Mouse (Mus musculus) C2C12 (cell line): ENCODE data around the gene Naa80. TPM values are rescaled to one million over a fixed set of nuclear protein-coding genes. Genes with fewer than 3 reads are reported as not detected.

Source experiments
- H3K27me3 ChIP-seq: one replicate; pipeline ENCODE4 v1.6.1; 2011; ENCODE audit not compliant: control insufficient read depth, insufficient read depth, insufficient read length
- H3K36me3 ChIP-seq: one replicate; pipeline ENCODE4 v1.6.1; 2011; ENCODE audit not compliant: control insufficient read depth, insufficient read depth
- H3K4me3 ChIP-seq: one replicate; pipeline ENCODE4 v1.5.1; 2011; ENCODE audit warnings: mild to moderate bottlenecking, control low read depth; ENCODE audit not compliant: poor library complexity, insufficient read depth, severe bottlenecking
- H3K79me2 ChIP-seq: one replicate; pipeline ENCODE4 v1.6.1; 2011; ENCODE audit not compliant: control insufficient read depth, insufficient read depth
- H3K79me3 ChIP-seq: one replicate; pipeline ENCODE4 v1.6.1; 2011; ENCODE audit warnings: low read depth, control low read depth
- H3ac ChIP-seq: one replicate; pipeline ENCODE3; 2011; ENCODE audit warnings: low read depth; ENCODE audit not compliant: control insufficient read depth, insufficient read length
- CEBPB ChIP-seq: IDR thresholded peaks from one replicate; pipeline ENCODE4 v1.6.1; 2011; ENCODE audit warnings: low read depth, mild to moderate bottlenecking, control low read depth, moderate library complexity
- CTCF ChIP-seq: IDR thresholded peaks from one replicate; pipeline ENCODE4 v1.5.1; 2011; ENCODE audit not compliant: control insufficient read depth, insufficient read depth, insufficient read length
- FOSL1 ChIP-seq: IDR thresholded peaks from one replicate; pipeline ENCODE4 v1.8.0; 2011; ENCODE audit warnings: mild to moderate bottlenecking, low read length; ENCODE audit not compliant: poor library complexity, insufficient read depth, severe bottlenecking
- MAX ChIP-seq: IDR thresholded peaks from one replicate; pipeline ENCODE4 v1.6.1; 2011; ENCODE audit warnings: mild to moderate bottlenecking, control low read depth
- MYOD1 ChIP-seq: IDR thresholded peaks from one replicate; pipeline ENCODE4 v1.6.1; 2011; ENCODE audit warnings: low read depth; ENCODE audit not compliant: control insufficient read depth, insufficient read length
- MYOG ChIP-seq: IDR thresholded peaks from one replicate; pipeline ENCODE4 v1.6.1; 2011; ENCODE audit not compliant: control insufficient read depth, insufficient read length; ENCODE audit errors: extremely low read depth
- USF1 ChIP-seq: IDR thresholded peaks from one replicate; pipeline ENCODE4 v1.6.1; 2011; ENCODE audit warnings: low read depth, mild to moderate bottlenecking, control low read depth, moderate library complexity
- polyA plus RNA-seq: library from polyadenylated mRNA; unstranded; fragments of >200 nt; fragmentation: generic; extraction: Trizol; gene quantifications from one replicate; pipeline ENCODE4 v1.2.1, GENCODE M21; 2012; ENCODE audit warnings: missing spikeins

The Naa80 gene
- polyA plus RNA-seq, 1 experiment = 8.2 TPM

GRCm38 (mm10) chr9:107539940-107540339, 38.7 kb upstream of the Naa80 start:
- H3K36me3 ChIP-seq = peaks cover 15% of the 10 kb centered on the region
- H3K4me3 ChIP-seq = no peak overlapping the region
- H3K27me3 ChIP-seq = no peaks in the 10 kb centered on the region
- H3K79me2 ChIP-seq = peaks cover 26% of the 10 kb centered on the region
- TF ChIP-seq MAX (no peak), MYOG (no peak), FOSL1 (no peak), CTCF (no peak), MYOD1 (no peak), USF1 (no peak), CEBPB (no peak)
- peaks cover 24% of the 10 kb centered on the region for H3K79me3 ChIP-seq
- H3ac ChIP-seq = no peak overlapping the region

- TF ChIP-seq MYOG (no peak), MAX (no peak), USF1 (no peak), CEBPB (no peak), CTCF (no peak), MYOD1 (no peak), FOSL1 (no peak)
- Histone ChIP-seq H3K27me3 (no peaks in the 10 kb centered on the region), H3K36me3 (peaks cover 15% of the 10 kb centered on the region), H3K4me3 (no peak overlapping the region), H3ac (no peak overlapping the region), H3K79me3 (peaks cover 19% of the 10 kb centered on the region), H3K79me2 (peaks cover 21% of the 10 kb centered on the region)
Measured at GRCm38 (mm10) chr9:107540420-107540819, 38.3 kb upstream of the Naa80 start.

- no peak for TF ChIP-seq MYOD1
- TF ChIP-seq FOSL1 = no peak
- TF ChIP-seq CTCF = no peak
- no peak for TF ChIP-seq USF1
- TF ChIP-seq MAX = no peak
- TF ChIP-seq MYOG = no peak
- TF ChIP-seq CEBPB = no peak
- peaks cover 13% of the 10 kb centered on the region for H3K79me3 ChIP-seq
- H3K79me2 ChIP-seq = peaks cover 16% of the 10 kb centered on the region
- no peaks in the 10 kb centered on the region for H3K27me3 ChIP-seq
- no peak overlapping the region for H3K4me3 ChIP-seq
- H3ac ChIP-seq = no peak overlapping the region
- H3K36me3 ChIP-seq = peaks cover 15% of the 10 kb centered on the region
Measured at GRCm38 (mm10) chr9:107541005-107541404, 37.7 kb upstream of the Naa80 start.

- Histone ChIP-seq H3K27me3 (no peaks in the 10 kb centered on the region), H3K79me2 (peaks cover 9% of the 10 kb centered on the region), H3K79me3 (peaks cover 7% of the 10 kb centered on the region), H3K36me3 (peaks cover 15% of the 10 kb centered on the region), H3ac (peak within 1 kb of the TSS; percentile 43), H3K4me3 (peak within 1 kb of the TSS; percentile 38)
- TF ChIP-seq MAX = no peak
- TF ChIP-seq MYOD1 = no peak
- no peak for TF ChIP-seq MYOG
- no peak for TF ChIP-seq CEBPB
- TF ChIP-seq CTCF = no peak
- no peak for TF ChIP-seq USF1
- no peak for TF ChIP-seq FOSL1
Measured at GRCm38 (mm10) chr9:107541474-107542351, 37.0 kb upstream of the Naa80 start, which contains the start of the genes Cyb561d2 and Nprl2. Cyb561d2 (minus strand) TSS chr9:107542193. Nprl2 (plus strand) TSS chr9:107542226.

- TF ChIP-seq FOSL1 = no peak
- no peak for TF ChIP-seq CTCF
- no peak for TF ChIP-seq MYOD1
- TF ChIP-seq MYOG = no peak
- no peak for TF ChIP-seq CEBPB
- no peak for TF ChIP-seq MAX
- no peak for TF ChIP-seq USF1
- peak overlapping the region; percentile 38 for H3K4me3 ChIP-seq
- H3K79me2 ChIP-seq = peaks cover 2% of the 10 kb centered on the region
- peaks cover 1% of the 10 kb centered on the region for H3K79me3 ChIP-seq
- H3K36me3 ChIP-seq = peaks cover 15% of the 10 kb centered on the region
- peak overlapping the region; percentile 41 for H3ac ChIP-seq
- no peaks in the 10 kb centered on the region for H3K27me3 ChIP-seq
Measured at GRCm38 (mm10) chr9:107542352-107542686, 36.4 kb upstream of the Naa80 start.
